Mouse (Mus musculus): ENCODE measurements around the gene Zfp64. TPM values are rescaled to one million over a fixed set of nuclear protein-coding genes. Genes with fewer than 3 reads are reported as not detected.

The Zfp64 gene
- polyA plus RNA-seq, 1 experiment, result 28.1 TPM

- no peaks in the 10 kb centered on the region for H3K79me3 ChIP-seq (ENCODE audit: low read depth)
- no peaks in the 10 kb centered on the region for H3K79me2 ChIP-seq (ENCODE audit: control insufficient read depth, insufficient read depth)
- H3K4me3 ChIP-seq (ENCODE audit: insufficient read depth, poor library complexity, severe bottlenecking), result no peak overlapping the region
- no peaks in the 10 kb centered on the region for H3K36me3 ChIP-seq (ENCODE audit: control insufficient read depth, insufficient read depth)
- peaks cover 5% of the 10 kb centered on the region for H3K27me3 ChIP-seq (ENCODE audit: control insufficient read depth, insufficient read depth, insufficient read length)
- TF ChIP-seq MAX (IDR thresholded peaks at IDR 0.05) (no peak), CTCF (IDR thresholded peaks at IDR 0.05; ENCODE audit: control insufficient read depth, insufficient read depth, insufficient read length) (no peak), MYOD1 (IDR thresholded peaks at IDR 0.05; ENCODE audit: control insufficient read depth, insufficient read length, low read depth) (no peak), CEBPB (IDR thresholded peaks at IDR 0.05; ENCODE audit: low read depth) (no peak), MYOG (IDR thresholded peaks at IDR 0.05; ENCODE audit: control insufficient read depth, extremely low read depth, insufficient read length) (no peak), FOSL1 (IDR thresholded peaks at IDR 0.05; ENCODE audit: insufficient read depth, low read length, poor library complexity, severe bottlenecking) (no peak), USF1 (IDR thresholded peaks at IDR 0.05; ENCODE audit: low read depth) (no peak)
- H3ac ChIP-seq (ENCODE audit: control insufficient read depth, insufficient read length, low read depth), result no peak overlapping the region
Observed at GRCm38 (mm10) chr2:168904846-168905245, 50.5 kb downstream of the Zfp64 start.

- H3K4me3 ChIP-seq (ENCODE audit: insufficient read depth, poor library complexity, severe bottlenecking), result no peak overlapping the region
- TF ChIP-seq CTCF (IDR thresholded peaks at IDR 0.05; ENCODE audit: control insufficient read depth, insufficient read depth, insufficient read length) (peak; percentile 52), MAX (IDR thresholded peaks at IDR 0.05) (no peak)
- H3K27me3 ChIP-seq (ENCODE audit: control insufficient read depth, insufficient read depth, insufficient read length), result peaks cover 5% of the 10 kb centered on the region
- no peak overlapping the region for H3ac ChIP-seq (ENCODE audit: control insufficient read depth, insufficient read length, low read depth)
- H3K79me2 ChIP-seq (ENCODE audit: control insufficient read depth, insufficient read depth), result no peaks in the 10 kb centered on the region
- no peaks in the 10 kb centered on the region for H3K36me3 ChIP-seq (ENCODE audit: control insufficient read depth, insufficient read depth)
- no peaks in the 10 kb centered on the region for H3K79me3 ChIP-seq (ENCODE audit: low read depth)
Observed at GRCm38 (mm10) chr2:168904188-168904587, 51.2 kb downstream of the Zfp64 start.

GRCm38 (mm10) chr2:168902634-168903033 lies 52.8 kb downstream of the Zfp64 start:
- H3K27me3 ChIP-seq (ENCODE audit: control insufficient read depth, insufficient read depth, insufficient read length), result peaks cover 5% of the 10 kb centered on the region
- no peaks in the 10 kb centered on the region for H3K79me3 ChIP-seq (ENCODE audit: low read depth)
- H3K4me3 ChIP-seq (ENCODE audit: insufficient read depth, poor library complexity, severe bottlenecking), result no peak overlapping the region
- H3K79me2 ChIP-seq (ENCODE audit: control insufficient read depth, insufficient read depth), result no peaks in the 10 kb centered on the region
- no peaks in the 10 kb centered on the region for H3K36me3 ChIP-seq (ENCODE audit: control insufficient read depth, insufficient read depth)
- peak; percentile 22 for TF ChIP-seq CTCF (IDR thresholded peaks at IDR 0.05; ENCODE audit: control insufficient read depth, insufficient read depth, insufficient read length)
- TF ChIP-seq FOSL1 (IDR thresholded peaks at IDR 0.05; ENCODE audit: insufficient read depth, low read length, poor library complexity, severe bottlenecking), result no peak
- H3ac ChIP-seq (ENCODE audit: control insufficient read depth, insufficient read length, low read depth), result no peak overlapping the region

GRCm38 (mm10) chr2:168897906-168898305 lies 57.5 kb downstream of the Zfp64 start:
- Histone ChIP-seq H3K79me3 (ENCODE audit: low read depth) (no peaks in the 10 kb centered on the region), H3K36me3 (ENCODE audit: control insufficient read depth, insufficient read depth) (no peaks in the 10 kb centered on the region), H3K4me3 (ENCODE audit: insufficient read depth, poor library complexity, severe bottlenecking) (no peak overlapping the region), H3K27me3 (ENCODE audit: control insufficient read depth, insufficient read depth, insufficient read length) (no peaks in the 10 kb centered on the region), H3K79me2 (ENCODE audit: control insufficient read depth, insufficient read depth) (no peaks in the 10 kb centered on the region), H3ac (ENCODE audit: control insufficient read depth, insufficient read length, low read depth) (no peak overlapping the region)
- TF ChIP-seq MYOD1 (IDR thresholded peaks at IDR 0.05; ENCODE audit: control insufficient read depth, insufficient read length, low read depth) (no peak), MAX (IDR thresholded peaks at IDR 0.05) (no peak), CTCF (IDR thresholded peaks at IDR 0.05; ENCODE audit: control insufficient read depth, insufficient read depth, insufficient read length) (no peak), FOSL1 (IDR thresholded peaks at IDR 0.05; ENCODE audit: insufficient read depth, low read length, poor library complexity, severe bottlenecking) (no peak)

GRCm38 (mm10) chr2:168895531-168895930 lies 59.9 kb downstream of the Zfp64 start:
- TF ChIP-seq CEBPB (IDR thresholded peaks at IDR 0.05; ENCODE audit: low read depth) (no peak), CTCF (IDR thresholded peaks at IDR 0.05; ENCODE audit: control insufficient read depth, insufficient read depth, insufficient read length) (no peak)
- Histone ChIP-seq H3K27me3 (ENCODE audit: control insufficient read depth, insufficient read depth, insufficient read length) (no peaks in the 10 kb centered on the region), H3ac (ENCODE audit: control insufficient read depth, insufficient read length, low read depth) (no peak overlapping the region), H3K36me3 (ENCODE audit: control insufficient read depth, insufficient read depth) (no peaks in the 10 kb centered on the region), H3K4me3 (ENCODE audit: insufficient read depth, poor library complexity, severe bottlenecking) (no peak overlapping the region), H3K79me3 (ENCODE audit: low read depth) (no peaks in the 10 kb centered on the region), H3K79me2 (ENCODE audit: control insufficient read depth, insufficient read depth) (no peaks in the 10 kb centered on the region)

GRCm38 (mm10) chr2:168894738-168895137 lies 60.6 kb downstream of the Zfp64 start:
- no peaks in the 10 kb centered on the region for H3K27me3 ChIP-seq (ENCODE audit: control insufficient read depth, insufficient read depth, insufficient read length)
- H3ac ChIP-seq (ENCODE audit: control insufficient read depth, insufficient read length, low read depth), result no peak overlapping the region
- TF ChIP-seq CTCF (IDR thresholded peaks at IDR 0.05; ENCODE audit: control insufficient read depth, insufficient read depth, insufficient read length), result no peak
- no peak for TF ChIP-seq FOSL1 (IDR thresholded peaks at IDR 0.05; ENCODE audit: insufficient read depth, low read length, poor library complexity, severe bottlenecking)
- TF ChIP-seq MYOD1 (IDR thresholded peaks at IDR 0.05; ENCODE audit: control insufficient read depth, insufficient read length, low read depth), result no peak
- TF ChIP-seq MYOG (IDR thresholded peaks at IDR 0.05; ENCODE audit: control insufficient read depth, extremely low read depth, insufficient read length), result no peak
- TF ChIP-seq CEBPB (IDR thresholded peaks at IDR 0.05; ENCODE audit: low read depth), result no peak
- H3K36me3 ChIP-seq (ENCODE audit: control insufficient read depth, insufficient read depth), result no peaks in the 10 kb centered on the region
- no peak overlapping the region for H3K4me3 ChIP-seq (ENCODE audit: insufficient read depth, poor library complexity, severe bottlenecking)
- no peaks in the 10 kb centered on the region for H3K79me2 ChIP-seq (ENCODE audit: control insufficient read depth, insufficient read depth)
- H3K79me3 ChIP-seq (ENCODE audit: low read depth), result no peaks in the 10 kb centered on the region

All from C2C12 (cell line).